9 mouse cellular contexts compared by ENCODE assay signal in genomic region chr12:104901320-104901719, GRCm38 (mm10). TPM values are rescaled to one million over a fixed set of nuclear protein-coding genes. Genes with fewer than 3 reads are reported as not detected.
DNase-seq lines count a peak whose midpoint lies in the region; ATAC-seq lines count a peak whose summit lies in the region.
"Had no signal": no experiment of that assay in that cellular context is flagged by ENCODE, and none has a peak within 500 bp of the region (broad histone marks: within the 10 kb centered on the region; RNA-seq: fewer than 3 reads in every experiment).

No protein-coding gene starts in this region.

- H3K4me3 ChIP-seq in limb, embryonic 10.5 days: no peak overlapping the region
- H3K4me3 ChIP-seq: erythroblast, embryonic 14.5 days; liver, embryonic 13.5 days had no signal

- H3K27me3 ChIP-seq in limb, embryonic 10.5 days (ENCODE audit: low read depth, poor library complexity, severe bottlenecking): no peaks in the 10 kb centered on the region
- H3K27me3 ChIP-seq: liver, embryonic 13.5 days had no signal

- H3K36me3 ChIP-seq in limb, embryonic 10.5 days: no peaks in the 10 kb centered on the region
- H3K36me3 ChIP-seq: liver, embryonic 13.5 days had no signal

- WGBS in limb, embryonic 10.5 days: 50% methylated on average over 8 of the region's 8 CpGs

- no peak for ATAC-seq in erythroblast, adult 5-6 weeks (replicated peaks; ENCODE audit: low FRiP score, poor library complexity, severe bottlenecking)

- DNase-seq in urinary bladder, adult 18-20 months (ENCODE audit: low spot score in 2 of 2): peak; percentile 49 to 60
- DNase-seq in urinary bladder, postnatal 4 days (ENCODE audit: low spot score in 2 of 2): no peak
- peak; percentile 69 for DNase-seq in fibroblast of lung, adult 2 months (ENCODE audit: low read depth)
- no peak for DNase-seq in limb, embryonic 10.5 days (ENCODE audit: low spot score)
- DNase-seq in urinary bladder, postnatal 36 days (ENCODE audit: low spot score in 2 of 2): peak; percentile 60 to 65
- DNase-seq in B cell, adult 2 months: no peak
- DNase-seq: liver, embryonic 13.5 days had no signal

- H3K27ac ChIP-seq in limb, embryonic 10.5 days: peak overlapping the region; percentile 86
- H3K27ac ChIP-seq: liver, embryonic 13.5 days had no signal

- H3K4me1 ChIP-seq in limb, embryonic 10.5 days: peaks cover 84% of the 10 kb centered on the region

- no peaks in the 10 kb centered on the region for H3K9me3 ChIP-seq in limb, embryonic 10.5 days (replicated peaks)
- H3K9me3 ChIP-seq: liver, embryonic 13.5 days had no signal

RNA-seq across cellular contexts. Expression of gene Clmn, which starts 36.4 kb away (rescaled TPM):
- polyA plus RNA-seq in limb, embryonic 10.5 days (2016; fragmentation: Nextera tagmentation; extraction: Ambion mirVana): 2.0 and 3.0 TPM in 2 replicates
- not detected in 2 replicates for total RNA-seq in erythroblast, adult 5-6 weeks (2015; ENCODE audit: low replicate concordance)
- 0.14 TPM in 1 of 2 replicates, not detected in the other for total RNA-seq in erythroblast, adult 5-6 weeks (2017; ENCODE audit: low replicate concordance)

Comparison
In these comparisons a context has a peak if more than half of its experiments do, and no peak if none do; other contexts are left out.
1. DNase-seq: peak in urinary bladder, adult 18-20 months (2 of 2), fibroblast of lung, adult 2 months (single experiment) and urinary bladder, postnatal 36 days (2 of 2); none in urinary bladder, postnatal 4 days (0 of 2), limb, embryonic 10.5 days (single experiment) and B cell, adult 2 months (0 of 2).